Mouse (Mus musculus) cerebellum, adult 2 months (tissue): Measurements from ENCODE around the gene Abhd14b.

Source experiments
- CTCF ChIP-seq: fragments of 200-500 bp; IDR thresholded peaks from 2 replicates; pipeline ENCODE4 v1.5.1; 2011; ENCODE audit warnings: low read depth, mild to moderate bottlenecking, control low read depth, low read length, moderate library complexity, borderline replicate concordance; ENCODE audit not compliant: insufficient read depth
- POLR2A ChIP-seq: fragments of 200-500 bp; IDR thresholded peaks from 2 replicates; pipeline ENCODE4 v1.6.1; 2011; ENCODE audit warnings: low read length, control low read depth, borderline replicate concordance; ENCODE audit not compliant: insufficient read depth

GRCm38 (mm10) chr9:106457163-106457559 is 9.9 kb downstream of the Abhd14b start:
- no peak for TF ChIP-seq POLR2A
- no peak for TF ChIP-seq CTCF
